Mouse (Mus musculus) layer of hippocampus, postnatal 36 days (tissue): Measurements from ENCODE around the gene Arhgap40. TPM values are rescaled to one million over a fixed set of nuclear protein-coding genes. Genes with fewer than 3 reads are reported as not detected.

Source experiments
- DNase-seq, 2 experiments: peaks; one replicate each; pipeline ENCODE4 v3.0.0; 2022
- total RNA-seq, 2 experiments: library from RNA; stranded (reverse); gene quantifications; 2 replicates each; pipeline ENCODE4 v1.2.3; 2021

Arhgap40 gene
- total RNA-seq, result not detected

DNA sequence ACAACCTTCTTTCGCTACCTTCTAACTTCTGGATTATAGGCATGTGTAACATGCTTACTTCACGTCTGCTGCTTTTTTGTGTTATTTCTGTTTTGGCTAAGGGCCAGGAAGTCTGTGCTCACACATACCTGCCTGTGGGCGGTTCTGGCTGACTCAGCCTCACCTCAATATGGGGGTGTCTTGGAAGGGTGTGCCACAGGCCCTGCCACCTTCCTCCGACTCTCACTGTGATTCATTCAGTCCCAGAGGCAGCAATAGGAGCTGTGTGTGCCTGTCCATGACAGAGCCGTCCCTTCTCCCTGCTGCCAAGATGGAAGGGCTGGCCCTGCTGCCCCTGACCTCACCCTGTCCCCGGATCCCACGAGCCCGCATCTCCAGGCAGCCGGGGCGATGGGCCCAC lies at the start of gene Arhgap40:
Gene Arhgap40, plus strand, starts transcription at position 269 of the 400 bp plus-strand sequence.
- no peak for DNase-seq

- DNase-seq, result no peak
These were observed 38.4 kb upstream of the Arhgap40 start for GRCm38 (mm10) chr2:158474159-158474558.

DNA sequence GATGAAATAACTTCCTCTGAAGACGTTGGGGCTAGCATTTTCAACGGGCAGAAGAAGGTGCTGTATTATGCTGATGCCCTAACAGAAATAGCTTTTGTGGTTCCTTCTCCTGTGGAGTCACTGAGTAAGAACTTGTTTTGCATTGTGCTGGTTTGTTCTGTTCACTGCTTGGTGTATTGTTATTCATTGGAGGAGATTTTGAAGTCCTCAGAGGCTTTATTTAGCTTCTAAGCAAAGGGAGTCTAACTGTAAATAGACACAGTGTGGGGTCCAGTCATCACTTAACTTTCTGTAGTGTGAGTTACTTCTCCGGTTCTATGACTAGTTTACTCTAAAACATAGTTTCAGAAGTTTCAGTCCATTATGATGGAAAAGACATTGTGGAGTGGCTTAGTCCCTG lies 35.0 kb upstream of the Arhgap40 start:
- DNase-seq, result no peak

- DNase-seq, result no peak
These were observed 14.1 kb upstream of the Arhgap40 start for GRCm38 (mm10) chr2:158498457-158498856.

DNA sequence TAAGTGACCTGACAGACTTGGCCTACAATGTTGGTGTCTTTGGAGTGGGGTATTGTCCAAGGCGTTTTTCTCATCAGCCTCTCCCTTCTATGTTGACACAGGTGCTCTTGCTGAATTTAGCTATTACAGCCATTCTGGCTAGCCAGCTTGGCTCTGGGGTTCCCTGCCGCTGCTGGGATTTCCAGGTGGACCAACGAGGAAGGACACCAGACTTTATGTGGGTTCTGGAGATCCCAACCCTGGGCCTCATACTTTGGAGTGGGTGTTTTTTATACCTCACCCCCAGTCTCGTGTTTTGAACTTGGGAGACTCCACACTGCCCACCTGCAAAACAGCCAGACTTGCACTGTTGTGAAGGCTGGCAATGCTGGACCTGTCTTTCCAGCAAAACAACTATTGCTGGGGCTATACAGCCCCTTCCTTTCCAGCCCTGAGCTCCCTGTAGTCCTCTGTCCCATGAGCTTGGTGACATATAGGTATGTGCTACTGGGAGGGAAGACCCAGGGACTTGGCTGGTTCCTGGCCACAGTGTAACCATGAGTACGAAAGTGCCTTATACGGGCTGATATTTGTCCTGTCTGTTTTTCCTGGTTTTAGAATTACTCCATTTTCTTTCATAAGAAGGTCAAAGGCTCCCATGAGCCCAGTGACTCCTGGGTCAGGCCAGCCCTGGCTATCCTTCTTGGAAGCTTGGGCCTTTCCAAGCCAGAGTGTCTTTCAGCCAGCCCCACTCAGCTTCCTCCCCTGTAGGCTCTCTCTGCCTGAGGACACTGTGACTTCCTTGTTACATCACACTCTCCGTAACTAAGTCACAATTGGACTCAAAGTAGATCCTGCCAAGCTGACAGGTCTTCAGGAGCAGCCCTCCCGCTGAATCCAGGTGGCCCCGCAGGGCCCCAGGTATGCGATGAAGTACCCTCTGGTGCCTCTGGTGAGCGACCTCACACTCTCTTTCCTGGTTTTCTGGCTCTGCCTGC lies 10.5 kb upstream of the Arhgap40 start, which contains the start of gene Adig:
Gene Adig, plus strand, starts transcription at position 777 of the 977 bp plus-strand sequence.
- no peak for DNase-seq

GRCm38 (mm10) chr2:158503226-158503625 lies 9.4 kb upstream of the Arhgap40 start:
- no peak for DNase-seq

- no peak for DNase-seq
These were observed 8.9 kb upstream of the Arhgap40 start for GRCm38 (mm10) chr2:158503671-158504070.

DNA sequence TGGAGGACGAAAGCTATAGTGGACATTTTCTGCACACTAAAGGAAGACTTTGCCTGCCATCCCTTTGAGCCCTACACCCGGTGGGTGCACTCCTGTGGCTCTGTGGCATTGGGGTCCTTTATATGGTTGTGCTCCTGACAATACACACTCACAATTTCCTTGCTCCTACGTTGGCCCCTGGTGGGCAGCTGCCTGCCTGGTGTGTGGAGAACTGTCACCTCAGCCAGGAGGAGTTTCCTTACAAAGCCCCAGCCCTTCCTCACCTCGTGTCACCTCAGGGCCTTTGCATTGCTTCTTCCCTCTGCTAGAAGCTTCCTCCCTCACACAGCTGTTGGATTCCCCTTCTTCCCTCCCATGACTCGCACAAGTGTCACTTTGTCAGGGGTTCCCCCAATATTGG lies 6.1 kb upstream of the Arhgap40 start:
- no peak for DNase-seq

GRCm38 (mm10) chr2:158507046-158507445 lies 5.5 kb upstream of the Arhgap40 start:
- DNase-seq, result no peak

- DNase-seq, result no peak
These were observed 1.9 kb upstream of the Arhgap40 start for GRCm38 (mm10) chr2:158510665-158511064.

GRCm38 (mm10) chr2:158513821-158514336 lies 1.3 kb downstream of the Arhgap40 start:
- no peak for DNase-seq

GRCm38 (mm10) chr2:158518583-158518982 lies 6.0 kb downstream of the Arhgap40 start:
- no peak for DNase-seq

- no peak for DNase-seq
These were observed 6.5 kb downstream of the Arhgap40 start for GRCm38 (mm10) chr2:158519071-158519470.

- no peak for DNase-seq
These were observed 7.2 kb downstream of the Arhgap40 start for GRCm38 (mm10) chr2:158519800-158520199.

- no peak for DNase-seq
These were observed 10.5 kb downstream of the Arhgap40 start for GRCm38 (mm10) chr2:158523060-158523459.

- DNase-seq, result no peak
These were observed 11.7 kb downstream of the Arhgap40 start for GRCm38 (mm10) chr2:158524129-158524860.

- peak; percentile 50 to 58 for DNase-seq
These were observed 21.5 kb downstream of the Arhgap40 start for GRCm38 (mm10) chr2:158534090-158534489.

DNA sequence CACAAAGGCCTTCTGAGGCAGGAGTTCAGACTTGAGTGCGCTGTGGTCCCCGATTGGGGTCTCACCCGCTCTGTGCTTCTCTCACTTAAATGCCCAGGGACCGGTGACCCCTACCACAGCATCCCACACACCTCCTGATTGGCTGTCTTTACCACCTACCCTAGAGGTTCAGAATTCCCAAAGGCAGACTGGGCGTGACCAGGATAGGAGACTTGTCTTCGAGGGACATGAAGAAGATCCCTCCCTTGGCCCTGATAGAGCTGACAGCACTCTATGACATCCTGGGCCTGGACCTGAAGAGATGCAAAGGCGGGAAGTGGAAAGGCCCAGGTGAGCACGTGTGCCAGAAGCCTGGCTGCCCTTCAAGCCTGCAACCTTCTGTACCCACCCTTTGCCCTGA lies 22.0 kb downstream of the Arhgap40 start:
- DNase-seq, result no peak

DNA sequence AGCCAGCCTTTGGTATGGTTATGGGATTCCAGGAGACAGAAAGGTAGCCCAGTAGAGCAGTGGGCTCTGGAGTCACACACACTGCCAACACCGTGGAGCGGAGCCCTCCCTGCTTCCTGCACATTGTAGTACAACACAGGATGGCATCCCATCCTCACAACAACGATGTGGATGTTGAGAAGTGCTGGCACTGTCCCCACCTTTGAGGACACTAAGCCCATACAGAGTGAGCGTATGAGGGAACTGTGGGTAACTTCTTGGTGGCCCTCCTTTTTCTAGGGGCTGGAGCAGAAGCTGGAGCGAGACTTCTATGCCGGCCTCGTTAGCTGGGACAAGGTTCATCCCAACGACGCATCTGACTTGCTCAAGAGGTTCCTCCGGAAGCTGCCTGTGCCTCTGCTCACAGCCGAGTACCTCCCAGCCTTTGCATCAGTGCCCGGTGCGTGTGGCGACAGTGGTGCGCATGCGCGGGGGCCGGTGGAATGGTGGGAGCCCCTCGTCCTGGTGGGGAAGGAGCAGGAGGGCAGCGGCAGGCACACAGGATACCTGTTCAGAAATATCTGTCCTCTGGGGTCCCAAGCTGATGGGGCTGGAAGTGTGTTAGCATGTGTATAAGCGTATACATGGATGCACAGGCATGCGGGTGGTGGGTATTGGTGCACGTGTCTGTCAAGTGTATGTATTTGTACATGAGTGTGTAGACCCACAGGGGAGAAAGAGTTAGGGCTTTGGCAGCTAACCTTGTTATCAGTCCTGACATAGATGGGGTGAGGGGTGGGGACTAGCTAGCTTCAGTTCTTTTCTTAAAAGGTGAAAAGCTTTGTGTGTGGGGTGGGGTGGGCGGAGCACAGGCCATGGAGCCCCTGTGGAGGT lies 27.1 kb downstream of the Arhgap40 start:
- no peak for DNase-seq

DNA sequence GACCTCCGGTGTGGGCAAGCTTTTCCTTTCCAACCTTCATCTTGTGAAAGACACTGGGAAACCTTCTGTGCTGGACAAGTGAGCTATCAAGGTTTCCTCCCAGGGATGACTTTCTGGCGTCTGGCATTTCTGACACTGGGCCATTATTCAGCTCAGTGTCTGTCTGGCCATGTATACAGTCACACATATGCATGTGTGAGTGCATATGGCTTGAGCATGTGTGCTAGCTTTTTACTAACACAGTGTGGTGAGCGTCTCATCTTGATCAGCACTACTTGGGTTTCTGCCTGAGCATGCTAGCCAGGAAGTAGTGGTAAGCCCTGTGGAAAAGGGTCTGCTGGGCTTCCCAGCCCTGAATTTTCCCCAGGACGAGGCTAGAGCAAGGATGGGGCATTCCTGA lies 28.7 kb downstream of the Arhgap40 start:
- DNase-seq, result no peak

GRCm38 (mm10) chr2:158545266-158545665 lies 32.7 kb downstream of the Arhgap40 start:
- DNase-seq, result no peak

- peak; percentile 69 to 73 for DNase-seq
These were observed 34.2 kb downstream of the Arhgap40 start for GRCm38 (mm10) chr2:158546751-158547150.
